Mouse (Mus musculus): ENCODE data around the gene Ccr1. TPM values are rescaled to one million over a fixed set of nuclear protein-coding genes. Genes with fewer than 3 reads are reported as not detected.
"Not testable (repeated sequence)": the region's sequence is repeated elsewhere in the genome, so short reads cannot be mapped to it uniquely, and the experiment has no call there.

Ccr1 gene
- total and polyA plus RNA-seq, 2 experiments from 2014 or later = 0.21 to 0.63 TPM

DNA sequence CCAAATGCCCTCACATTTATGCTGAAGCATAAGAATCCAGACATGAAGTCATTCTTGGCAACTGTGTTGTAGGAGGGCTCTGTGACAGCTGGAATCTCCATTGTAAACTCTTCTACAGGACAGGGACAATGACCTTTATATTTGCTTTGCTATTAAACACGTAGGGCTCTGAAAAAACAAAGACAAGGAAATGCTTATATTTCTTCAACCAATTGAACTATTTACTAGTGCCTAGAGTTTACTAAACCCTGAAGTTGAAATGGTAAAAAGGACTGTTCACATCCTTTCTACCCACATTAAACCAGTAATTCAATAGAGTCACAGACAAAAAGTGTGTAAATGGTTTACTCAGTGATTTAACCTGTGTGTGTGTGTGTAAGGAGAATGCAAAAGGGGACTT, 9.8 kb upstream of the Ccr1 start, which contains the start of gene Ccr1l1:
TSS of gene Ccr1l1 (minus strand) at position 101 of the 400 bp plus-strand sequence.
- H3K27ac ChIP-seq = no peak within 1 kb of the TSS
- ATAC-seq (no peak), DNase-seq (ENCODE audit: low spot score) (no peak)
- no peak for TF ChIP-seq CTCF (IDR thresholded peaks at IDR 0.05; ENCODE audit: low read depth)
- H3K9ac ChIP-seq (replicated peaks; ENCODE audit: low read length) = no peak within 1 kb of the TSS
- H3K4me3 ChIP-seq (ENCODE audit: low read length) = no peak within 1 kb of the TSS
- no peak within 1 kb of the TSS for H3K4me2 ChIP-seq (ENCODE audit: low read depth, low read length)
- H3K4me1 ChIP-seq (ENCODE audit: insufficient read depth, low read length) = no peaks in the 10 kb centered on the region
- no peaks in the 10 kb centered on the region for H3K36me3 ChIP-seq (ENCODE audit: insufficient read depth, low read length)
- H3K9me3 ChIP-seq (ENCODE audit: low read length) = no peaks in the 10 kb centered on the region
- WGBS = 58% methylated on average over 1 of the region's 1 CpGs
- H3K27me3 ChIP-seq (ENCODE audit: insufficient read depth, low read length) = no peaks in the 10 kb centered on the region

GRCm38 (mm10) chr9:123976876-123977663, 8.6 kb upstream of the Ccr1 start:
- Histone ChIP-seq H3K4me2 (ENCODE audit: low read depth, low read length) (no peak overlapping the region), H3K27ac (no peak overlapping the region), H3K4me3 (ENCODE audit: low read length) (no peak overlapping the region), H3K27me3 (ENCODE audit: insufficient read depth, low read length) (no peaks in the 10 kb centered on the region), H3K4me1 (ENCODE audit: insufficient read depth, low read length) (no peaks in the 10 kb centered on the region), H3K9ac (replicated peaks; ENCODE audit: low read length) (no peak overlapping the region), H3K36me3 (ENCODE audit: insufficient read depth, low read length) (no peaks in the 10 kb centered on the region), H3K9me3 (ENCODE audit: low read length) (no peaks in the 10 kb centered on the region)
- DNase-seq (ENCODE audit: low spot score) (no peak), ATAC-seq (no peak)
- TF ChIP-seq CTCF (IDR thresholded peaks at IDR 0.05; ENCODE audit: low read depth) = no peak
- 83% methylated on average over 9 of the region's 9 CpGs for WGBS

GRCm38 (mm10) chr9:123975630-123976029, 7.1 kb upstream of the Ccr1 start:
- H3K27ac ChIP-seq = no peak overlapping the region
- no peak overlapping the region for H3K4me3 ChIP-seq (ENCODE audit: low read length)
- TF ChIP-seq CTCF (IDR thresholded peaks at IDR 0.05; ENCODE audit: low read depth) = no peak
- ATAC-seq (no peak), DNase-seq (ENCODE audit: low spot score) (no peak)
- no peaks in the 10 kb centered on the region for H3K36me3 ChIP-seq (ENCODE audit: insufficient read depth, low read length)
- WGBS = 69% methylated on average over 2 of the region's 2 CpGs
- H3K27me3 ChIP-seq (ENCODE audit: insufficient read depth, low read length) = no peaks in the 10 kb centered on the region
- H3K4me1 ChIP-seq (ENCODE audit: insufficient read depth, low read length) = no peaks in the 10 kb centered on the region
- H3K9ac ChIP-seq (replicated peaks; ENCODE audit: low read length) = no peak overlapping the region
- no peak overlapping the region for H3K4me2 ChIP-seq (ENCODE audit: low read depth, low read length)
- H3K9me3 ChIP-seq (ENCODE audit: low read length) = no peaks in the 10 kb centered on the region

- WGBS = 94% methylated on average over 1 of the region's 4 CpGs
- not testable (repeated sequence) for ATAC-seq; DNase-seq (ENCODE audit: low spot score)
Measured at GRCm38 (mm10) chr9:123966858-123967495, 1.5 kb downstream of the Ccr1 start.

GRCm38 (mm10) chr9:123964776-123965175, 3.7 kb downstream of the Ccr1 start:
- DNase-seq (ENCODE audit: low spot score) = no peak
- Histone ChIP-seq H3K9me3 (ENCODE audit: low read length) (no peaks in the 10 kb centered on the region), H3K4me2 (ENCODE audit: low read depth, low read length) (no peak overlapping the region), H3K4me1 (ENCODE audit: insufficient read depth, low read length) (no peaks in the 10 kb centered on the region), H3K27ac (no peak overlapping the region), H3K4me3 (ENCODE audit: low read length) (no peak overlapping the region), H3K9ac (replicated peaks; ENCODE audit: low read length) (no peak overlapping the region), H3K36me3 (ENCODE audit: insufficient read depth, low read length) (no peaks in the 10 kb centered on the region), H3K27me3 (ENCODE audit: insufficient read depth, low read length) (no peaks in the 10 kb centered on the region)
- WGBS = 79% methylated on average over 3 of the region's 3 CpGs
- ATAC-seq = no peak
- no peak for TF ChIP-seq CTCF (IDR thresholded peaks at IDR 0.05; ENCODE audit: low read depth)

More at GRCm38 (mm10) chr9:123966858-123967495, 1.5 kb downstream of the Ccr1 start:
- H3K4me2 ChIP-seq (ENCODE audit: low read depth, low read length); H3K9me3 ChIP-seq (ENCODE audit: low read length); H3K27me3 ChIP-seq (ENCODE audit: insufficient read depth, low read length); H3K27ac ChIP-seq; H3K4me1 ChIP-seq (ENCODE audit: insufficient read depth, low read length); H3K9ac ChIP-seq (replicated peaks; ENCODE audit: low read length); H3K36me3 ChIP-seq (ENCODE audit: insufficient read depth, low read length); H3K4me3 ChIP-seq (ENCODE audit: low read length): not testable (repeated sequence)

GRCm38 (mm10) chr9:123960161-123960560, 8.3 kb downstream of the Ccr1 start:
- no peaks in the 10 kb centered on the region for H3K27me3 ChIP-seq (ENCODE audit: insufficient read depth, low read length)
- DNase-seq (ENCODE audit: low spot score) (no peak), ATAC-seq (no peak)
- H3K36me3 ChIP-seq (ENCODE audit: insufficient read depth, low read length) = no peaks in the 10 kb centered on the region
- no peak overlapping the region for H3K9ac ChIP-seq (replicated peaks; ENCODE audit: low read length)
- no peak overlapping the region for H3K4me2 ChIP-seq (ENCODE audit: low read depth, low read length)
- WGBS = 65% methylated on average over 1 of the region's 1 CpGs
- H3K4me3 ChIP-seq (ENCODE audit: low read length) = no peak overlapping the region
- no peak for TF ChIP-seq CTCF (IDR thresholded peaks at IDR 0.05; ENCODE audit: low read depth)
- H3K9me3 ChIP-seq (ENCODE audit: low read length) = no peaks in the 10 kb centered on the region
- H3K27ac ChIP-seq = no peak overlapping the region
- no peaks in the 10 kb centered on the region for H3K4me1 ChIP-seq (ENCODE audit: insufficient read depth, low read length)

DNA sequence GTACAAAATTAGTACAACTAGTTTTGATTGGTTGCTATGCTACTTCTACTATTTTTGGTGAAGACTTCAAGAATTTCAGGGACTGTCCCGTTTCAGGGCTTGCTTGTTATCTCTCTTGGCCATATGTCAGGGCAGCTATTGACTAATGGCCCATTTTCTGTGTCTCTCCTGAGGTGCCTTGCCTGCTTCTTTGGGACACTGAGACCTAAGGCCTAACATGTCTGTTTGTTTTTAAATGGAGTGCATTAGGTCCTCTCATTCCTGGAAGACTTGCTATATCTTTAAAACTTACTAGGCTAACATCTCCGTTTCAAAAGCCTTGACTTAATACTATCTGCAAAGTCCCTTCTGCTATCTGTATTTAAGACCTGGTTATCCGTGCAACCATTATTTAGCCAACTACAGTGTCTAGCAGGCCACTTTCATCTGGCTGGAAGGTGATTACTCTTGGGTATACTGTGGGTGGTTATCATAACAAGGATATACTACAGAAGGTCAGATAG, 10.5 kb downstream of the Ccr1 start:
- Histone ChIP-seq H3K27me3 (ENCODE audit: insufficient read depth, low read length) (no peaks in the 10 kb centered on the region), H3K27ac (no peak overlapping the region), H3K4me1 (ENCODE audit: insufficient read depth, low read length) (no peaks in the 10 kb centered on the region), H3K9me3 (ENCODE audit: low read length) (no peaks in the 10 kb centered on the region), H3K4me3 (ENCODE audit: low read length) (no peak overlapping the region), H3K4me2 (ENCODE audit: low read depth, low read length) (no peak overlapping the region), H3K36me3 (ENCODE audit: insufficient read depth, low read length) (no peaks in the 10 kb centered on the region), H3K9ac (replicated peaks; ENCODE audit: low read length) (no peak overlapping the region)
- WGBS = 80% methylated on average over 3 of the region's 3 CpGs
- TF ChIP-seq CTCF (IDR thresholded peaks at IDR 0.05; ENCODE audit: low read depth) = no peak
- DNase-seq (ENCODE audit: low spot score) (no peak), ATAC-seq (no peak)

Measured in hindbrain, postnatal 0 days (tissue).